Mouse (Mus musculus) liver, embryonic 18 days (tissue): ENCODE results near the gene Prickle1. TPM values are rescaled to one million over a fixed set of nuclear protein-coding genes. Genes with fewer than 3 reads are reported as not detected.

ENCODE experiments used
- polyA plus RNA-seq: library from polyadenylated mRNA; depleted of rRNA; stranded (reverse); fragments of >200 nt; gene quantifications from 2 replicates; pipeline ENCODE4 v1.2.3, GENCODE M21; 2012; rRNA removed

Prickle1 gene
- 1.5 and 1.8 TPM in 2 replicates for polyA plus RNA-seq

DNA sequence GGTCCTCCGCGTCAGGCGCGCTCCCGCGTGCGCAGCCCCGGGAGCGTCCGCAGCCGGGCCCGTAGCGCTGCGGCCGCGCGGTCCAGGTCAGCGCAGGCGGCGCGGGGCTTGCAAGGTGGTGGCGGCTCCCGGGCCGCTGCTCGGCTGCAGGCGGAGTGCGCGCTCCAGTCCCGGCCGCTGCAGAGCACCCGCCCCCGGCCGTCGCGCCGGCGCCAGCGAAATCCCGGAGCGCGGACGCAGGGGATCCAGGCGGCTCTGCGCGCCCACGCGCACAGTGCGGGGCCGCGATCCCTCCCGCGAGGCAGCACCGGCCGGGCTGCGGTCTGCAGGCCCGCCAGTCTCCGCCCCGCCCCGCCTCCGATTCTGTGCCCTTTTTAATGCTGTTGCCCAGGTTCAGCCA lies at the start of gene Prickle1:
Gene Prickle1, minus strand, starts transcription at position 146 of the 400 bp plus-strand sequence.

Other genes starting within 250 kb of the Prickle1 start
- 32.4 TPM in 2 replicates for gene Zcrb1, start 197.6 kb downstream of the Prickle1 start, polyA plus RNA-seq
- 6.4 and 7.0 TPM in 2 replicates for gene Pphln1, start 197.5 kb downstream of the Prickle1 start, polyA plus RNA-seq